Mouse (Mus musculus): Measurements from ENCODE around the gene Chrm1. TPM values are rescaled to one million over a fixed set of nuclear protein-coding genes. Genes with fewer than 3 reads are reported as not detected.
"Not testable (repeated sequence)": the region's sequence is repeated elsewhere in the genome, so short reads cannot be mapped to it uniquely, and the experiment has no call there.

Gene Chrm1
- polyA plus RNA-seq, 1 experiment from 2014 or later, result 0.66 TPM

GRCm38 (mm10) chr19:8728335-8729099 is 64.9 kb downstream of the Chrm1 start:
- not testable (repeated sequence) for H3K27me3 ChIP-seq (replicated peaks; ENCODE audit: control insufficient read depth, insufficient read depth, low read length); ATAC-seq; H3K4me2 ChIP-seq (ENCODE audit: low read length); H3K9me3 ChIP-seq (ENCODE audit: control insufficient read depth, low read length); H3K9ac ChIP-seq (ENCODE audit: low read depth, low read length); H3K4me3 ChIP-seq (ENCODE audit: low read length); H3K27ac ChIP-seq (ENCODE audit: low read depth, low read length)
- H3K36me3 ChIP-seq (ENCODE audit: control insufficient read depth, insufficient read depth, low read length), result peaks cover 20% of the 10 kb centered on the region
- WGBS, result 47% methylated on average over 3 of the region's 3 CpGs
- peaks cover 17% of the 10 kb centered on the region for H3K4me1 ChIP-seq (ENCODE audit: control insufficient read depth, insufficient read depth, low read depth, low read length)

Other genes starting within 250 kb of the Chrm1 start
- gene Slc22a8, start 72.5 kb upstream of the Chrm1 start, polyA plus RNA-seq (2015; fragmentation: Nextera tagmentation; extraction: Ambion mirVana), result 15.9 and 16.1 TPM in 2 replicates
- 8.7 and 14.9 TPM in 2 replicates for gene Slc22a6, start 45.8 kb upstream of the Chrm1 start, polyA plus RNA-seq (2015; fragmentation: Nextera tagmentation; extraction: Ambion mirVana)
- 183 and 191 TPM in 2 replicates for gene Slc3a2, start 59.6 kb downstream of the Chrm1 start, polyA plus RNA-seq (2015; fragmentation: Nextera tagmentation; extraction: Ambion mirVana)
- gene Wdr74, start 72.0 kb downstream of the Chrm1 start, polyA plus RNA-seq (2015; fragmentation: Nextera tagmentation; extraction: Ambion mirVana), result 89.6 and 92.0 TPM in 2 replicates
- 1.5 and 1.6 TPM in 2 replicates for gene 1700092M07Rik, start 76.9 kb downstream of the Chrm1 start, polyA plus RNA-seq (2015; fragmentation: Nextera tagmentation; extraction: Ambion mirVana)
- 109 and 119 TPM in 2 replicates for gene Stx5a, start 77.6 kb downstream of the Chrm1 start, polyA plus RNA-seq (2015; fragmentation: Nextera tagmentation; extraction: Ambion mirVana)
- gene Nxf1, start 93.3 kb downstream of the Chrm1 start, polyA plus RNA-seq (2015; fragmentation: Nextera tagmentation; extraction: Ambion mirVana), result 120 and 140 TPM in 2 replicates
- gene Tmem223, start 107.2 kb downstream of the Chrm1 start, polyA plus RNA-seq (2015; fragmentation: Nextera tagmentation; extraction: Ambion mirVana), result 200 and 220 TPM in 2 replicates
- 30.4 and 32.1 TPM in 2 replicates for gene Tmem179b, start 110.7 kb downstream of the Chrm1 start, polyA plus RNA-seq (2015; fragmentation: Nextera tagmentation; extraction: Ambion mirVana)
- 31.7 and 33.1 TPM in 2 replicates for gene Taf6l, start 122.6 kb downstream of the Chrm1 start, polyA plus RNA-seq (2015; fragmentation: Nextera tagmentation; extraction: Ambion mirVana)
- 136 and 147 TPM in 2 replicates for gene Polr2g, start 134.8 kb downstream of the Chrm1 start, polyA plus RNA-seq (2015; fragmentation: Nextera tagmentation; extraction: Ambion mirVana)
- 8.0 and 8.1 TPM in 2 replicates for gene Zbtb3, start 138.8 kb downstream of the Chrm1 start, polyA plus RNA-seq (2015; fragmentation: Nextera tagmentation; extraction: Ambion mirVana)
- 51.6 and 54.3 TPM in 2 replicates for gene Ttc9c, start 155.5 kb downstream of the Chrm1 start, polyA plus RNA-seq (2015; fragmentation: Nextera tagmentation; extraction: Ambion mirVana)
- 5.1 and 5.8 TPM in 2 replicates for gene Hnrnpul2, start 156.2 kb downstream of the Chrm1 start, polyA plus RNA-seq (2015; fragmentation: Nextera tagmentation; extraction: Ambion mirVana)
- gene AC129217.1, start 166.0 kb downstream of the Chrm1 start, polyA plus RNA-seq (2015; fragmentation: Nextera tagmentation; extraction: Ambion mirVana), result not detected in 2 replicates
- gene Bscl2, start 173.7 kb downstream of the Chrm1 start, polyA plus RNA-seq (2015; fragmentation: Nextera tagmentation; extraction: Ambion mirVana), result 117 TPM in 2 replicates
- gene Gng3, start 175.4 kb downstream of the Chrm1 start, polyA plus RNA-seq (2015; fragmentation: Nextera tagmentation; extraction: Ambion mirVana), result 477 and 526 TPM in 2 replicates
- 0.94 and 1.2 TPM in 2 replicates for gene Lrrn4cl, start 187.0 kb downstream of the Chrm1 start, polyA plus RNA-seq (2015; fragmentation: Nextera tagmentation; extraction: Ambion mirVana)
- 147 and 151 TPM in 2 replicates for gene Ubxn1, start 207.7 kb downstream of the Chrm1 start, polyA plus RNA-seq (2015; fragmentation: Nextera tagmentation; extraction: Ambion mirVana)
- gene Uqcc3, start 217.1 kb downstream of the Chrm1 start, polyA plus RNA-seq (2015; fragmentation: Nextera tagmentation; extraction: Ambion mirVana), result 58.5 and 61.5 TPM in 2 replicates
- gene Lbhd1, start 219.9 kb downstream of the Chrm1 start, polyA plus RNA-seq (2015; fragmentation: Nextera tagmentation; extraction: Ambion mirVana), result 27.5 and 35.0 TPM in 2 replicates
- not detected in 2 replicates for gene Gm49403, start 220.1 kb downstream of the Chrm1 start, polyA plus RNA-seq (2015; fragmentation: Nextera tagmentation; extraction: Ambion mirVana)
- 44.3 and 46.5 TPM in 2 replicates for gene 1810009A15Rik, start 225.1 kb downstream of the Chrm1 start, polyA plus RNA-seq (2015; fragmentation: Nextera tagmentation; extraction: Ambion mirVana)
- not detected in 2 replicates for gene Gm49416, start 225.1 kb downstream of the Chrm1 start, polyA plus RNA-seq (2015; fragmentation: Nextera tagmentation; extraction: Ambion mirVana)
- gene Ints5, start 229.2 kb downstream of the Chrm1 start, polyA plus RNA-seq (2015; fragmentation: Nextera tagmentation; extraction: Ambion mirVana), result 31.1 and 35.2 TPM in 2 replicates
- 72.1 and 84.5 TPM in 2 replicates for gene Ganab, start 234.3 kb downstream of the Chrm1 start, polyA plus RNA-seq (2015; fragmentation: Nextera tagmentation; extraction: Ambion mirVana)